Mouse (Mus musculus) intestine, postnatal 0 days (tissue): ENCODE results near the gene Nop9. TPM values are rescaled to one million over a fixed set of nuclear protein-coding genes. Genes with fewer than 3 reads are reported as not detected.

Experiments
- ATAC-seq: fragments of 200-750 bp; cut with Nextera tagmentation; 2 replicates; pipeline ENCODE4 v1.8.0; 2017; ENCODE audit warnings: mild to moderate bottlenecking, moderate TSS enrichment, moderate library complexity
- H3K27ac ChIP-seq: fragments of 300-500 bp; sonication (generic); 2 replicates; pipeline ENCODE4 v1.5.1; 2014; ENCODE audit warnings: mild to moderate bottlenecking, low read depth, low read length, moderate library complexity
- H3K27me3 ChIP-seq: fragments of 300-500 bp; sonication (generic); replicated peaks from 2 replicates; pipeline ENCODE4 v1.6.1; 2014; ENCODE audit warnings: low read length, mixed read lengths; ENCODE audit not compliant: control insufficient read depth, insufficient read depth
- H3K36me3 ChIP-seq: fragments of 300-500 bp; sonication (generic); 2 replicates; pipeline ENCODE4 v1.6.1; 2014; ENCODE audit warnings: mild to moderate bottlenecking, moderate library complexity; ENCODE audit not compliant: control insufficient read depth, insufficient read depth
- H3K4me1 ChIP-seq: fragments of 300-500 bp; sonication (generic); replicated peaks from 2 replicates; pipeline ENCODE4 v1.6.1; 2014; ENCODE audit warnings: antibody characterized with exemption, low read length, mixed read lengths; ENCODE audit not compliant: control insufficient read depth, insufficient read depth
- H3K4me2 ChIP-seq: fragments of 300-500 bp; sonication (generic); replicated peaks from 2 replicates; pipeline ENCODE4 v1.6.1; 2014; ENCODE audit warnings: low read depth, mild to moderate bottlenecking, moderate library complexity
- H3K4me3 ChIP-seq: fragments of 300-500 bp; sonication (generic); 2 replicates; pipeline ENCODE4 v1.5.1; 2014; ENCODE audit warnings: low read depth, low read length
- H3K9ac ChIP-seq: fragments of 300-500 bp; sonication (generic); 2 replicates; pipeline ENCODE4 v1.6.1; 2014; ENCODE audit warnings: mild to moderate bottlenecking, low read depth, low read length
- H3K9me3 ChIP-seq: fragments of 300-500 bp; sonication (generic); 2 replicates; pipeline ENCODE4 v1.6.1; 2016; ENCODE audit warnings: mixed run types; ENCODE audit not compliant: control insufficient read depth
- CTCF ChIP-seq: sonication (generic); IDR thresholded peaks from 2 replicates; pipeline ENCODE4 v1.5.1; 2016; ENCODE audit warnings: low read depth, mild to moderate bottlenecking, control low read depth, antibody characterized with exemption, moderate library complexity
- WGBS: fragments of 180-500 bp; shearing (Covaris S2); extraction: QIAGEN DNeasy Blood & Tissue Kit; methylation state at CpG from one replicate; pipeline ENCODE4 v1.1.7; 2014; 5-methylcytosine and 5-hydroxymethylcytosine counted together
- polyA plus RNA-seq: library from polyadenylated mRNA; unstranded; fragments of >200 nt; fragmentation: Nextera tagmentation; extraction: Ambion mirVana; gene quantifications from 2 replicates; pipeline ENCODE4 v1.2.1, GENCODE M21; 2015

Gene Nop9
- polyA plus RNA-seq, 1 experiment from 2014 or later, result 14.4 TPM

DNA sequence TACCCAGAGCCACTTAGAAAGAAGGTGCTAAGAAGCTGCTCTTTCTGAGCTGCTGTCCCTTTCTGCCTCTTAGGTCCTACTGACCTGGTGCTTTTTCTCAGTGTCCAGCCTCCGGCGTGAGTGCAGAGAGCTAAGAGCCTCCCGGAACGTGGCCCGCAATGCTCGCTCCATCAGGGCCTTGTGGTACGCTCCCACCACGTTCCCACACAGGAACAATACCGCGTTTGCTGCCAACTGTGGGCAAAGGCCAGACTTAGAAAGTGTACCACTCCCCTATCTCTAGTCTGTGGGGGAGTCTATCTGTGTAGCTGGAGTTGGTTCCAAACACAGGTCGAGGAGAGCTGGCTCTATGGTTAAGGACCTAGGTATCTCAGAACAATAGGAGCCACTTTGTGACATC lies 35.2 kb downstream of the Nop9 start:
- Histone ChIP-seq H3K36me3 (peaks cover 3% of the 10 kb centered on the region; the same call in 1 of the 2 replicates), H3K9me3 (no peaks in the 10 kb centered on the region), H3K4me1 (0 out of 2 replicates have a peak, but pooled peaks cover 5% of the 10 kb centered on the region), H3K4me2 (no peak overlapping the region), H3K27ac (no peak overlapping the region), H3K4me3 (no peak overlapping the region), H3K9ac (no peak overlapping the region), H3K27me3 (peaks cover 11% of the 10 kb centered on the region; the same call in 1 of the 2 replicates)
- no peak for ATAC-seq
- no peak for TF ChIP-seq CTCF
- WGBS, result 83% methylated on average over 11 of the region's 11 CpGs

DNA sequence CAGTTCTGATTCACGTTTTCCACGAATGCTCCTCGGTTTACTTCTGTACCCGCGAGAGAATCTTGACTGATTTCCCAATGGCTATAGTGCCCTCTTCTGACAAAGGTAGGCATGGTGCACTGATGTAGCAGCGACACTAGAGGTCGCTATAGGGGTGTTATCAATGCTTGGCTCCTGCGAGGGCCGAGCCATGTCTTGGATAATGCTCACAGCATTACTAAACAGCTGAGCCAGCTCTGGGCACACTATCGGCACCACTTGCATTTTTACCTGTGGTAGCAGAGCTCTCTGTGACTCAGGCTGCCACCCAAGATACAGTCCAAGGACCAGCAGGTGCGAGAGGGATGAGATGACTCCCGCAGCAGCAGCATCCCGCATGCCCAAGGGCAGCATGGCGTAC lies 35.8 kb downstream of the Nop9 start:
- ATAC-seq, result peak; percentile 70
- Histone ChIP-seq H3K9me3 (no peaks in the 10 kb centered on the region), H3K9ac (no peak overlapping the region), H3K4me1 (0 out of 2 replicates have a peak, but pooled peaks cover 5% of the 10 kb centered on the region), H3K4me2 (peak overlapping the region; percentile 32), H3K27ac (no peak overlapping the region), H3K4me3 (no peak overlapping the region), H3K27me3 (peaks cover 11% of the 10 kb centered on the region; the same call in 1 of the 2 replicates), H3K36me3 (peaks cover 7% of the 10 kb centered on the region; the same call in 1 of the 2 replicates)
- peak; percentile 100 for TF ChIP-seq CTCF
- 18% methylated on average over 14 of the region's 14 CpGs for WGBS

DNA sequence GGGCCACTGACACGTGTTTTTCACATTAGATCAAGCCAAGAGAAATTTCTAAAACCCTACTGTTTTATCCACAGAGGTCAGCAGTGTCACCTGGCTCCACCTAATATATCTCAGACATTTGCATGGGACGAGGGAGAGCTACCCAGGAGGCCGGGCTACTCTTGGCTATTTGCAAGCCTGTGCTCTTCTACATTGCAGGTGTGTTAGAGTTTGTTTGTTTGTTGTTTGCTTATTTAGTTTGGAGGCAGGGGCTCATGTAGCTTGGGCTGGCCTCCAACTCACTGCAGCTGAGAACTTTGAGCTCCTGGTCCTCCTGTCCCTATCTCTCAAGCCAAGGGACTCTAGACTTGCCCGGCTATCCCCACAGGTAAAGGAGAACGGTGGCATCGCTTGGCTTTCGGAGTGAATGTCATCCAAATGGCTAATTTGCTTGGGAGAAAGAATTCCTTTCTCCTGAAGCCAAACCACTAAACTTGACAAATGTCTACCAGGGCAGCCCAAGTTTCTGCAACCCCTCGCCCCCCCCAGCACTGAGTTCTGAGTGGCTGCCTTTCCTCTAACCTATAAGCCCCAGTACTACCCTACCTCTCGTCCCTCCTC lies 37.0 kb downstream of the Nop9 start:
- no peaks in the 10 kb centered on the region for H3K4me1 ChIP-seq
- no peaks in the 10 kb centered on the region for H3K9me3 ChIP-seq
- H3K27ac ChIP-seq, result no peak overlapping the region
- H3K4me2 ChIP-seq, result peak overlapping the region; percentile 62
- H3K36me3 ChIP-seq, result peaks cover 7% of the 10 kb centered on the region; the same call in 1 of the 2 replicates
- no peak for TF ChIP-seq CTCF
- H3K27me3 ChIP-seq, result peaks cover 11% of the 10 kb centered on the region; the same call in 1 of the 2 replicates
- 66% methylated on average over 9 of the region's 9 CpGs for WGBS
- peak overlapping the region; percentile 37 for H3K4me3 ChIP-seq
- no peak overlapping the region for H3K9ac ChIP-seq
- no peak for ATAC-seq

DNA sequence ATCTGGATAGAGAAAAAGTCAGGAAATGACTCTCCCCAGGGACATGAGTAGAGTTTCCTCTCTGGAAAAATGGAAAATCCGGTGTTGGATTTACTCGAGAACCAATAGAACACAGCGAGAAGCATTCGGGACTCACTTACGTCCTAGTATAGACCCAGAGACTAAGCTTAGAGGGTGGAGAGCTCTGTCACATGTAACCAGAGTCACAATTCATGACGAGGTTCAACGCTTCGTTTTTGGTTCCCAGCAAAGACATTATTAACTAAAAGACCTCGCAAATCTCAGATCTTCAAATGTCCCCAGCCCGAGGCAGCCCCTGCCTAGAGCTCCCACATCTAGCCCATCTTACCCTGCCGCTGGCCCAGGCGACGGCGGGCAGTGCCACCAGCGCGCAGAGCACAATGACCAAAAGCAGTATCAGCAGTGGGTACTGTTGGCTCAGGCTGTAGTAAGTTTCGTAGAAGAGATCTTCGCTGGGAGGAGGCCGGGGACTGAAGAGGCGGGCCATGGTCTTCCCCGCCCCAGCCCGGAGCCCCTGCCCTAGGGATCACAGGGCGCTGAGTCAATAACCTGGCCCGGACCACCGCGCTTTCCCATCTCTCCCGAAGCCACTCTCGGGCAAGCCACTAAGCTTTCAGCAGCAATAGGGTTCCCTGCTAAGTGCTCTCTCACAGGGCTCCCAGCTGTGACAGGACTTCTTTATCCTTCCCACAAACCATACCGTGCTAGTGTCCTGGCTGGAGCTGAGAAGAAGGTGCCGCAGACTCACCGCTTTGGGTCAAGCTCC lies 37.9 kb downstream of the Nop9 start:
- peak overlapping the region; percentile 37 for H3K4me3 ChIP-seq
- H3K4me1 ChIP-seq, result no peaks in the 10 kb centered on the region
- 0 out of 2 replicates have a peak overlapping the region, but pooled peaks have one; percentile 22 for H3K9ac ChIP-seq
- 15% methylated on average over 31 of the region's 31 CpGs for WGBS
- no peaks in the 10 kb centered on the region for H3K9me3 ChIP-seq
- peaks cover 11% of the 10 kb centered on the region; the same call in 1 of the 2 replicates for H3K27me3 ChIP-seq
- no peak overlapping the region; the same call in 1 of the 2 replicates for H3K27ac ChIP-seq
- no peak for ATAC-seq
- TF ChIP-seq CTCF, result peak; percentile 12; the same call in 1 of the 2 replicates
- H3K36me3 ChIP-seq, result peaks cover 7% of the 10 kb centered on the region; the same call in 1 of the 2 replicates
- peak overlapping the region; percentile 62 for H3K4me2 ChIP-seq

DNA sequence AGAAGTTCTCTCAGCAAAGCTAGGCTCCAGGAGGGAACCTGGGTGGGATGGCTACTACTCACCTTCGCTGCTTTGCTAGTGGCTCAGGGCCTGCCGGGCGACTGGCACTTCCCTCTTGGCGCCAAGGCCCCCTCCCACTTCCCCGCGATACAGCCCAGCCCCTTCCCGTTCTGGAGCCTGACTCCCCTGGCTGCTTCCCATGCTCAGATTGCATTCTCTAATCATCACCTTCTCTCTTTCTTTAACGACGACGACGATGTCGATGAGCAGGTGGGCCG lies 38.4 kb downstream of the Nop9 start, which contains the start of gene Adcy4:
Gene Adcy4 (minus strand): TSS at position 138 of the 278 bp plus-strand sequence.
- Histone ChIP-seq H3K4me1 (0 out of 2 replicates have a peak, but pooled peaks cover 1% of the 10 kb centered on the region), H3K9ac (0 out of 2 replicates have a peak within 1 kb of the TSS, but pooled peaks have one; percentile 22), H3K27ac (no peak within 1 kb of the TSS; the same call in 1 of the 2 replicates), H3K9me3 (no peaks in the 10 kb centered on the region), H3K27me3 (peaks cover 11% of the 10 kb centered on the region; the same call in 1 of the 2 replicates), H3K36me3 (peaks cover 7% of the 10 kb centered on the region; the same call in 1 of the 2 replicates), H3K4me2 (peak within 1 kb of the TSS; percentile 62), H3K4me3 (peak within 1 kb of the TSS; percentile 37)
- no peak for TF ChIP-seq CTCF
- no peak for ATAC-seq
- WGBS, result 25% methylated on average over 13 of the region's 13 CpGs

DNA sequence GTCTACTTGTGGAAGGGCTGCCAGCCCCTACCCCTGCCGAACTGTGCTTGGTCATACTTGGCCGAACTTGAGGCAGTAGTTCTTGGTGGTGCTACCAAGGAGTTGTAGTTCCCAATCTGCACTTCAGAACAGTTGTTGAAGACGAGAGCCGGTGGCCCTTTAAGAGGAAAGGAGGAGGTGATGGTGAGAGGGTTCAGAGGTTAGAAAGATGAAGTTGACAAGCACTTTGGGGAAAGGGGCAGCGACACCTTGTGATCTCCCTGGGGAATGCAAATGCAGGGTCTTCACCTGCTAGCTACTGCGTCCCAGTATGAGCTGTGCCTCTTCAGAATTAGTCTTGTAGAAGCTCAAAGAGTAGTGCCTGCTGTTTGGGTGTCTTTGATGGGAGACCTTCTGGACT lies 39.7 kb downstream of the Nop9 start:
- no peak overlapping the region for H3K9ac ChIP-seq
- peaks cover 7% of the 10 kb centered on the region; the same call in 1 of the 2 replicates for H3K36me3 ChIP-seq
- no peak overlapping the region for H3K4me3 ChIP-seq
- 54% methylated on average over 6 of the region's 6 CpGs for WGBS
- peaks cover 11% of the 10 kb centered on the region; the same call in 1 of the 2 replicates for H3K27me3 ChIP-seq
- H3K27ac ChIP-seq, result no peak overlapping the region
- no peak for ATAC-seq
- TF ChIP-seq CTCF, result peak; percentile 49
- 0 out of 2 replicates have a peak, but pooled peaks cover 2% of the 10 kb centered on the region for H3K4me1 ChIP-seq
- no peak overlapping the region for H3K4me2 ChIP-seq
- H3K9me3 ChIP-seq, result no peaks in the 10 kb centered on the region
